Mouse (Mus musculus) liver, embryonic 13.5 days (tissue): Measurements from ENCODE around the gene Adgrg5. TPM values are rescaled to one million over a fixed set of nuclear protein-coding genes. Genes with fewer than 3 reads are reported as not detected.
A peak's percentile ranks its signal among the peaks of the same experiment; 100 is the strongest.

ENCODE experiments used
- ATAC-seq: fragments of 200-750 bp; cut with Nextera tagmentation; 2 replicates; pipeline ENCODE4 v1.8.0; 2017; ENCODE audit warnings: low read depth, mild to moderate bottlenecking, moderate number of reproducible peaks, moderate library complexity
- DNase-seq: peaks from one replicate; pipeline ENCODE4 v3.0.0; 2022
- H3K27ac ChIP-seq: fragments of 300-500 bp; sonication (generic); 2 replicates; pipeline ENCODE4 v1.5.1; 2015; ENCODE audit warnings: moderate library complexity, mild to moderate bottlenecking, inconsistent platforms
- H3K27me3 ChIP-seq: fragments of 300-500 bp; sonication (generic); 2 replicates; pipeline ENCODE4 v1.6.1; 2015; ENCODE audit warnings: mild to moderate bottlenecking, inconsistent platforms
- H3K36me3 ChIP-seq: fragments of 300-500 bp; sonication (generic); 2 replicates; pipeline ENCODE4 v1.6.1; 2015; ENCODE audit warnings: mild to moderate bottlenecking, inconsistent platforms
- H3K4me1 ChIP-seq: fragments of 300-500 bp; sonication (generic); replicated peaks from 2 replicates; pipeline ENCODE4 v1.6.1; 2015; ENCODE audit warnings: inconsistent platforms
- H3K4me2 ChIP-seq: fragments of 300-500 bp; sonication (generic); 2 replicates; pipeline ENCODE4 v1.6.1; 2015; ENCODE audit warnings: inconsistent platforms, mild to moderate bottlenecking, moderate library complexity
- H3K4me3 ChIP-seq: fragments of 300-500 bp; sonication (generic); replicated peaks from 2 replicates; pipeline ENCODE4 v1.5.1; 2015; ENCODE audit warnings: mild to moderate bottlenecking, inconsistent platforms
- H3K9ac ChIP-seq: fragments of 300-500 bp; sonication (generic); 2 replicates; pipeline ENCODE4 v1.6.1; 2015; ENCODE audit warnings: mild to moderate bottlenecking, inconsistent platforms
- H3K9me3 ChIP-seq: fragments of 300-500 bp; sonication (generic); replicated peaks from 2 replicates; pipeline ENCODE4 v1.6.1; 2016; ENCODE audit warnings: inconsistent platforms
- WGBS: fragments of 180-500 bp; shearing (Covaris S2); methylation state at CpG from one replicate; pipeline ENCODE4 v1.1.7; 2015; ENCODE audit not compliant: insufficient replicate concordance; 5-methylcytosine and 5-hydroxymethylcytosine counted together
- polyA plus RNA-seq: library from polyadenylated mRNA; unstranded; fragments of >200 nt; fragmentation: Nextera tagmentation; extraction: Ambion mirVana; gene quantifications from 2 replicates; pipeline ENCODE4 v1.2.1, GENCODE M21; 2015

Gene Adgrg5
- polyA plus RNA-seq, 1 experiment from 2014 or later, result 0.43 TPM

- no peaks in the 10 kb centered on the region for H3K9me3 ChIP-seq
- WGBS, result 2% methylated on average over 49 of the region's 51 CpGs
- H3K9ac ChIP-seq, result peak within 1 kb of the TSS; percentile 77
- peak within 1 kb of the TSS; percentile 72 for H3K4me3 ChIP-seq
- H3K4me1 ChIP-seq, result peaks cover 81% of the 10 kb centered on the region
- peaks cover 36% of the 10 kb centered on the region for H3K27me3 ChIP-seq
- peak within 1 kb of the TSS; percentile 96 for H3K4me2 ChIP-seq
- ATAC-seq (peak; percentile 33), DNase-seq (no peak)
- peak within 1 kb of the TSS; percentile 39 for H3K27ac ChIP-seq
- H3K36me3 ChIP-seq, result no peaks in the 10 kb centered on the region
Measured at GRCm38 (mm10) chr8:94917851-94918495, 5.5 kb upstream of the Adgrg5 start, which contains the start of gene Ccdc102a. Gene Ccdc102a (minus strand): TSS chr8:94918098.

DNA sequence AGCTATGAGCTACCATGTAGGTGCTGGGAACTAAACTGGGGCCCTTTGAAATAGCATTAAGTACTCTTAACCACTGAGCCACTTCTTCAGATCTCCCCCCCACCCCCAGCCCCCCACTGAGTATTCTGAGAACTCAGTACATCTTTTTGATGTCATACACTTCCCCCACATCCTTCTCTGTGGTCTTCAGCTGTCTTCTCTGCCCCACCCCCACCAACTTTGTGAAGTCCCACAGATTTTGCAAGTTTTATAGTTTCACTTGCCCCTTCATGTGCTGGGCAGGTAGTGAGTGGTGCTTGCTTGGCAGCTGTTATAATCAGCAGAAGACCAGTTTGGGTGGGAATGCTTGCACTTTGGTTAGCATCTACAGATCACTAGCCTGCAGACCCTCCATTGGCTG lies 4.2 kb upstream of the Adgrg5 start:
- H3K4me1 ChIP-seq, result peaks cover 85% of the 10 kb centered on the region
- ATAC-seq (no peak), DNase-seq (no peak)
- no peak overlapping the region for H3K4me2 ChIP-seq
- no peaks in the 10 kb centered on the region for H3K9me3 ChIP-seq
- H3K4me3 ChIP-seq, result no peak overlapping the region
- no peak overlapping the region for H3K27ac ChIP-seq
- H3K9ac ChIP-seq, result no peak overlapping the region
- no peaks in the 10 kb centered on the region for H3K36me3 ChIP-seq
- H3K27me3 ChIP-seq, result peaks cover 24% of the 10 kb centered on the region

- ATAC-seq, result no peak
- DNase-seq, result no peak
- Histone ChIP-seq H3K9me3 (no peaks in the 10 kb centered on the region), H3K9ac (0 out of 2 replicates have a peak overlapping the region, but pooled peaks have one; percentile 54), H3K4me2 (peak overlapping the region; percentile 46; the same call in 1 of the 2 replicates), H3K36me3 (no peaks in the 10 kb centered on the region), H3K27me3 (peaks cover 8% of the 10 kb centered on the region), H3K4me3 (no peak overlapping the region), H3K4me1 (peaks cover 60% of the 10 kb centered on the region), H3K27ac (peak overlapping the region; percentile 73)
- WGBS, result 38% methylated on average over 6 of the region's 6 CpGs
Measured at GRCm38 (mm10) chr8:94922176-94922575, 1.3 kb upstream of the Adgrg5 start.

- H3K9ac ChIP-seq, result peak overlapping the region; percentile 54; the same call in 1 of the 2 replicates
- H3K9me3 ChIP-seq, result no peaks in the 10 kb centered on the region
- WGBS, result 3% methylated on average over 8 of the region's 8 CpGs
- H3K27me3 ChIP-seq, result peaks cover 8% of the 10 kb centered on the region
- ATAC-seq (peak; percentile 80), DNase-seq (peak; percentile 40)
- H3K4me2 ChIP-seq, result peak overlapping the region; percentile 46
- peak overlapping the region; percentile 73 for H3K27ac ChIP-seq
- H3K36me3 ChIP-seq, result no peaks in the 10 kb centered on the region
- H3K4me3 ChIP-seq, result no peak overlapping the region
- H3K4me1 ChIP-seq, result peaks cover 56% of the 10 kb centered on the region
Measured at GRCm38 (mm10) chr8:94922602-94923001, 892 bp upstream of the Adgrg5 start.

DNA sequence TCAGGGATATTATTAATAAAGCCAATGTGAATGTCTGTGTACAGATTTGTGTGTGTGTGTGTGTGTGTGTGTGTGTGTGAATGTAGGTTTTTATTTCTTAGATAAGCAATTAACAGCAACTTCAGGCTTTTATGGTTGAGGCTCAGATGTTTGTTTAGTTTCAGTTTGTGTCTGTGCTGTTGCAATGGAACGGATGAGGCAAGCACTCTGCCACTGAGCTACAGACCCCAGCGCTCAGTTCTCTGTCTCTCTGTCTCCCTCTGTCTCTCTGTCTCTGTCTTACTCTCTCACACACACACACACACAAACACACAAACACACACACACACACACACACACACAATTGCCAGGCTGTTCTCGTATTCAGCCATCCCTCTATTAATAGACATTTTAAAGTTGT lies 4.7 kb downstream of the Adgrg5 start:
- Histone ChIP-seq H3K9ac (no peak overlapping the region), H3K4me3 (no peak overlapping the region), H3K9me3 (no peaks in the 10 kb centered on the region), H3K27ac (no peak overlapping the region), H3K4me1 (peaks cover 10% of the 10 kb centered on the region), H3K27me3 (no peaks in the 10 kb centered on the region), H3K4me2 (no peak overlapping the region), H3K36me3 (no peaks in the 10 kb centered on the region)
- 56% methylated on average over 3 of the region's 3 CpGs for WGBS
- ATAC-seq (no peak), DNase-seq (no peak)

- Histone ChIP-seq H3K9me3 (no peaks in the 10 kb centered on the region), H3K36me3 (no peaks in the 10 kb centered on the region), H3K4me2 (no peak overlapping the region), H3K9ac (no peak overlapping the region), H3K4me3 (no peak overlapping the region), H3K27ac (no peak overlapping the region), H3K27me3 (peaks cover 9% of the 10 kb centered on the region), H3K4me1 (no peaks in the 10 kb centered on the region)
- DNase-seq, result no peak
- 34% methylated on average over 5 of the region's 5 CpGs for WGBS
- no peak for ATAC-seq
Measured at GRCm38 (mm10) chr8:94933918-94934317, 10.4 kb downstream of the Adgrg5 start.

DNA sequence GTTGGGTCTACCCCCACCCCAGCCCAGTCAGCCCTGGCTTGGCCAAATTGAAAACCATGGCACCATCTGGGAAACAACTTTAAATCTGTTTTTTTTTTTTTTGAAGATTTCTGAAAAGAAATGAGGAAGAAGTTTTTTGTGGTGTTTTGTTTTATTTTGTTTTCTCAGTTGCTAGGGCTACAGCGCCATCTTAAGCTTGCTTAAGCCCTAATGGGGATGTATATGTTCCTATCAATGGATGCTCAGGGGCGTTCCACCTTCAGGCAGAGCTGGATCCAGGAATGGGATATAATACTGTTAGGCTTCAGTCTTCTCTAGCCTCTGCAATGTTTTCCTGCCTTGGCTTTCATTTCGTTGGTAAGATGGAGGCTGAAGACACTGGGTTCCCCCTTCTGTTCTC lies 11.7 kb downstream of the Adgrg5 start:
- Histone ChIP-seq H3K27me3 (peaks cover 9% of the 10 kb centered on the region), H3K4me3 (no peak overlapping the region), H3K4me2 (no peak overlapping the region), H3K36me3 (no peaks in the 10 kb centered on the region), H3K9ac (no peak overlapping the region), H3K27ac (no peak overlapping the region), H3K4me1 (no peaks in the 10 kb centered on the region), H3K9me3 (no peaks in the 10 kb centered on the region)
- ATAC-seq, result no peak
- WGBS, result 60% methylated on average over 3 of the region's 3 CpGs
- DNase-seq, result no peak

- Histone ChIP-seq H3K27me3 (peaks cover 17% of the 10 kb centered on the region), H3K9ac (no peak overlapping the region), H3K27ac (no peak overlapping the region), H3K9me3 (no peaks in the 10 kb centered on the region), H3K4me2 (no peak overlapping the region), H3K4me1 (no peaks in the 10 kb centered on the region), H3K36me3 (no peaks in the 10 kb centered on the region), H3K4me3 (no peak overlapping the region)
- ATAC-seq (no peak), DNase-seq (peak; percentile 49)
- 10% methylated on average over 6 of the region's 6 CpGs for WGBS
Measured at GRCm38 (mm10) chr8:94942566-94942965, 19.1 kb downstream of the Adgrg5 start.

GRCm38 (mm10) chr8:94945185-94945584 lies 21.7 kb downstream of the Adgrg5 start:
- Histone ChIP-seq H3K36me3 (no peaks in the 10 kb centered on the region), H3K9ac (no peak overlapping the region), H3K4me3 (no peak overlapping the region), H3K4me2 (no peak overlapping the region), H3K27ac (no peak overlapping the region), H3K27me3 (peaks cover 14% of the 10 kb centered on the region), H3K4me1 (no peaks in the 10 kb centered on the region), H3K9me3 (no peaks in the 10 kb centered on the region)
- ATAC-seq, result no peak
- no peak for DNase-seq
- WGBS, result 57% methylated on average over 6 of the region's 6 CpGs

GRCm38 (mm10) chr8:94948421-94948820 lies 24.9 kb downstream of the Adgrg5 start:
- H3K4me1 ChIP-seq, result peaks cover 7% of the 10 kb centered on the region
- no peak for ATAC-seq
- WGBS, result 79% methylated on average over 4 of the region's 4 CpGs
- no peak overlapping the region for H3K4me3 ChIP-seq
- H3K4me2 ChIP-seq, result no peak overlapping the region
- no peaks in the 10 kb centered on the region for H3K36me3 ChIP-seq
- no peak overlapping the region for H3K9ac ChIP-seq
- no peaks in the 10 kb centered on the region for H3K9me3 ChIP-seq
- no peak overlapping the region for H3K27ac ChIP-seq
- no peak for DNase-seq
- peaks cover 4% of the 10 kb centered on the region for H3K27me3 ChIP-seq

DNA sequence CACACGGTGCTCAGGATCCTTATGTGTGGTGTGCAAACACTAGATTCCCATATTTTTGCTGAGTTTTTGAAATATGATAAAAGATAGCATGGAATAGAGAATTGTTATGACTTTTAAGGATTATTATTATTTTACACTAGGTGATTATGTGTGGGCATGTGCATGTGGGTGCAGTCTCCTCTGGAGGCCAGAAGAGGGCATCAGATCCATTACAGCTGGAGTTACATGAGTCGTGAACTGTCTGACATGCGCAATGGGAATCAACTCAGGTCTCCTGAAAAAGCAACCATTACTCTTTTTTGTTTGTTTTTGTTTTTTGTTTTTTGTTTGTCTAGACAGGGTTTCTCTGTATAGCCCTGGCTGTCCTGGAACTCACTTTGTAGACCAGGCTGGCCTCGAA lies 25.5 kb downstream of the Adgrg5 start:
- Histone ChIP-seq H3K4me1 (peaks cover 13% of the 10 kb centered on the region), H3K9ac (no peak overlapping the region), H3K9me3 (no peaks in the 10 kb centered on the region), H3K36me3 (no peaks in the 10 kb centered on the region), H3K4me3 (no peak overlapping the region), H3K27ac (no peak overlapping the region), H3K4me2 (no peak overlapping the region), H3K27me3 (peaks cover 4% of the 10 kb centered on the region)
- DNase-seq (no peak), ATAC-seq (no peak)
- WGBS, result 74% methylated on average over 4 of the region's 4 CpGs

GRCm38 (mm10) chr8:94950046-94950445 lies 26.6 kb downstream of the Adgrg5 start:
- Histone ChIP-seq H3K27me3 (peaks cover 4% of the 10 kb centered on the region), H3K27ac (no peak overlapping the region), H3K36me3 (no peaks in the 10 kb centered on the region), H3K4me3 (no peak overlapping the region), H3K9ac (no peak overlapping the region), H3K9me3 (no peaks in the 10 kb centered on the region), H3K4me1 (peaks cover 23% of the 10 kb centered on the region), H3K4me2 (no peak overlapping the region)
- peak; percentile 61; the same call in 1 of the 2 replicates for ATAC-seq
- DNase-seq, result peak; percentile 62
- 26% methylated on average over 4 of the region's 4 CpGs for WGBS
